Mouse (Mus musculus) forebrain, embryonic 13.5 days (tissue): ENCODE results near the gene Nom1. TPM values are rescaled to one million over a fixed set of nuclear protein-coding genes. Genes with fewer than 3 reads are reported as not detected.

Experiments used
- ATAC-seq: fragments of 200-750 bp; cut with Nextera tagmentation; 2 replicates; pipeline ENCODE4 v1.8.0; 2017
- H3K27ac ChIP-seq: fragments of 300-500 bp; sonication (generic); 2 replicates; pipeline ENCODE4 v1.5.1; 2015; ENCODE audit warnings: inconsistent platforms, mild to moderate bottlenecking, moderate library complexity
- H3K27me3 ChIP-seq: fragments of 300-500 bp; sonication (generic); 2 replicates; pipeline ENCODE4 v1.6.1; 2015; ENCODE audit warnings: mild to moderate bottlenecking, inconsistent platforms
- H3K36me3 ChIP-seq: fragments of 300-500 bp; sonication (generic); 2 replicates; pipeline ENCODE4 v1.6.1; 2015; ENCODE audit warnings: mild to moderate bottlenecking, inconsistent platforms; ENCODE audit not compliant: poor library complexity, severe bottlenecking
- H3K4me1 ChIP-seq: fragments of 300-500 bp; sonication (generic); 2 replicates; pipeline ENCODE4 v1.6.1; 2015; ENCODE audit warnings: inconsistent platforms
- H3K4me2 ChIP-seq: fragments of 300-500 bp; sonication (generic); 2 replicates; pipeline ENCODE4 v1.6.1; 2015; ENCODE audit warnings: inconsistent platforms, mild to moderate bottlenecking, moderate library complexity
- H3K4me3 ChIP-seq: fragments of 300-500 bp; sonication (generic); 2 replicates; pipeline ENCODE4 v1.5.1; 2015; ENCODE audit warnings: mild to moderate bottlenecking, inconsistent platforms
- H3K9ac ChIP-seq: fragments of 300-500 bp; sonication (generic); 2 replicates; pipeline ENCODE4 v1.6.1; 2015; ENCODE audit warnings: mild to moderate bottlenecking, inconsistent platforms
- H3K9me3 ChIP-seq: fragments of 300-500 bp; sonication (generic); replicated peaks from 2 replicates; pipeline ENCODE4 v1.6.1; 2016; ENCODE audit warnings: inconsistent platforms
- WGBS: fragments of 180-500 bp; shearing (Covaris S2); methylation state at CpG from one replicate; pipeline ENCODE4 v1.1.7; 2015; 5-methylcytosine and 5-hydroxymethylcytosine counted together
- polyA plus RNA-seq: library from polyadenylated mRNA; unstranded; fragments of >200 nt; fragmentation: Nextera tagmentation; extraction: Ambion mirVana; gene quantifications from 2 replicates; pipeline ENCODE4 v1.2.1, GENCODE M21; 2015

The Nom1 gene
- polyA plus RNA-seq, 1 experiment from 2014 or later, result 26.6 TPM

GRCm38 (mm10) chr5:29473551-29474245 is 39.2 kb downstream of the Nom1 start:
- WGBS, result 1% methylated on average over 35 of the region's 35 CpGs
- H3K27me3 ChIP-seq, result peaks cover 100% of the 10 kb centered on the region
- H3K9me3 ChIP-seq, result no peaks in the 10 kb centered on the region
- no peak overlapping the region for H3K4me2 ChIP-seq
- no peak overlapping the region for H3K27ac ChIP-seq
- H3K36me3 ChIP-seq, result no peaks in the 10 kb centered on the region
- ATAC-seq, result no peak
- no peak overlapping the region for H3K4me3 ChIP-seq
- H3K9ac ChIP-seq, result no peak overlapping the region
- peaks cover 23% of the 10 kb centered on the region for H3K4me1 ChIP-seq

DNA sequence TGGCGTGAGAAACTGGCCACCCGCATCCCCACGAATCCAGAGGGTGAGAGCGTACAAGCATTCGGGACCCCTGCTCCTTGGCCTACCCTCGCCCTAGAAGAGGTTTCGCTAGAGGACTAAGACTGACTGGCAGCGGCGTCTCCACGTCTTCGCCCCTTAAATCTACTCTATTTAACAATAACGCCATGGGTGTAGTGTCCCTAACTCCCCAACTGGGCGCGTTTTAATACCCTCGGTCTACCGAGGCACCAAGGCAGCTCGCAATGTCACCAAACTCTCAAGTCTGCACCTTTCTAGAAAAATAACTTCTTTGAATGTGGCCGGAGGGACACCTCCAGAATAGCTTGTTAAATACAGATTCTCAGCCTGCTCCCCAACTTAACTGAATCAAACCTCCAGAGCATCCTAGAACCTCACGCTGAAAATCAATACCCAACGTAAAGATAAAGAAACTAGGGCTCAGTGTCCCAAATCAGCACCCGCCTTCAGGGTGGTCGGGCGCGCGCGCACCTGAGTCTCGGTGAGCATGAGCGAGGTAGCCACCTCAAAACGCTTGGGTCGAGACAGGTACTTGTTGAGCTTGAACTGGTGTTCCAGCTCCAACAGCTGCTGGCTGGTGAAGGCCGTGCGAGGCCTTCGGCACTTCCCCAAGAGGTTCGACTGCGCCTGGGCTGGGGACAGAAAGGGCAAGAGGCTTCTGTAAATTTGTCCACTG is 39.9 kb downstream of the Nom1 start:
- Histone ChIP-seq H3K4me2 (no peak overlapping the region), H3K36me3 (no peaks in the 10 kb centered on the region), H3K4me3 (no peak overlapping the region), H3K27me3 (peaks cover 100% of the 10 kb centered on the region), H3K27ac (no peak overlapping the region), H3K9me3 (no peaks in the 10 kb centered on the region), H3K9ac (no peak overlapping the region), H3K4me1 (peaks cover 24% of the 10 kb centered on the region)
- ATAC-seq, result no peak
- 2% methylated on average over 35 of the region's 35 CpGs for WGBS

DNA sequence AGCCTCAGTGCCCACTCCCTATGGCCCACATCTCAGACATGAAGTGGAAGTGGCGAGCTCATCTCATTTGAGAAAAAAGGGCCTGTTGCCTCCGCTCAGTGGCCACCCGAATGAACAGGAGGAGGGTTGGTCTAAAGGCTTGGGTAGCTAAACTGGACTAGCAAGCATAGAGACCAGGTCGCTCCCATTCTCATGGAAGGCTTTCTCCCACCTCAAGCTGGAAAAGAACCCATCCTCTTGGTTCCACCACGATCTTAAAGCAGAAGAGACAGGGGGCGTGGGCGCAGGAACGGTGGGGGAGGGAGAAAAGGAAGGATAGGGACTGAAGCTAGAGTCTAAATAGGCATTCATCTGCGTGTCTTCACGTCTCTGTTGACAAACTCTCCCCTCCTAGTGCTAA is 40.6 kb downstream of the Nom1 start:
- Histone ChIP-seq H3K4me3 (no peak overlapping the region), H3K27ac (no peak overlapping the region), H3K4me1 (peaks cover 24% of the 10 kb centered on the region), H3K9me3 (no peaks in the 10 kb centered on the region), H3K36me3 (no peaks in the 10 kb centered on the region), H3K27me3 (peaks cover 100% of the 10 kb centered on the region), H3K9ac (no peak overlapping the region), H3K4me2 (no peak overlapping the region)
- ATAC-seq, result no peak
- 3% methylated on average over 10 of the region's 10 CpGs for WGBS

- no peak overlapping the region for H3K4me2 ChIP-seq
- H3K27ac ChIP-seq, result no peak overlapping the region
- peaks cover 24% of the 10 kb centered on the region for H3K4me1 ChIP-seq
- H3K27me3 ChIP-seq, result peaks cover 100% of the 10 kb centered on the region
- no peaks in the 10 kb centered on the region for H3K36me3 ChIP-seq
- H3K9ac ChIP-seq, result no peak overlapping the region
- H3K4me3 ChIP-seq, result no peak overlapping the region
- 0% methylated on average over 5 of the region's 5 CpGs for WGBS
- no peak for ATAC-seq
- H3K9me3 ChIP-seq, result no peaks in the 10 kb centered on the region
Measured at GRCm38 (mm10) chr5:29475556-29475955, 41.1 kb downstream of the Nom1 start.

DNA sequence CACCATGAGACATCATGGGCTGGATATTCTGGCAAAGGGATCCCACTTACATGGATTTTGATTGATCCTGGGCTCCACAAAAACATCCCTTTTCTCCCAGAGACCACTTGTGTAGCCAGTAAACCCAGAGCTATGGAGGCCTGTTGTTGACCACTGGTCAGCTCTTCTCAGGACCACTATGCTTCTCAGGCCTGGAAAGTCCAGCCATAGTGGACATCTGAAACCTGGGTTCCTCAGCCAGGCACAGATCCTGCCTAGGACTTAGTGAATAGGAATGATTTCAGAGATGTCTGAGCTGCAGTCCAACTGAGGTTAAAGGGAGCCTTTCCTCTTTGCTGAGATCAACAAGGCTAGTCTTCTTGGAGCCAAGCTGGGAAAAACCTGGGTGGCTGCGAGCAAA is 41.6 kb downstream of the Nom1 start:
- Histone ChIP-seq H3K4me3 (no peak overlapping the region), H3K27me3 (peaks cover 100% of the 10 kb centered on the region), H3K9me3 (no peaks in the 10 kb centered on the region), H3K4me2 (no peak overlapping the region), H3K4me1 (peaks cover 24% of the 10 kb centered on the region), H3K9ac (no peak overlapping the region), H3K27ac (no peak overlapping the region), H3K36me3 (no peaks in the 10 kb centered on the region)
- WGBS, result 0% methylated on average over 1 of the region's 1 CpGs
- ATAC-seq, result no peak

DNA sequence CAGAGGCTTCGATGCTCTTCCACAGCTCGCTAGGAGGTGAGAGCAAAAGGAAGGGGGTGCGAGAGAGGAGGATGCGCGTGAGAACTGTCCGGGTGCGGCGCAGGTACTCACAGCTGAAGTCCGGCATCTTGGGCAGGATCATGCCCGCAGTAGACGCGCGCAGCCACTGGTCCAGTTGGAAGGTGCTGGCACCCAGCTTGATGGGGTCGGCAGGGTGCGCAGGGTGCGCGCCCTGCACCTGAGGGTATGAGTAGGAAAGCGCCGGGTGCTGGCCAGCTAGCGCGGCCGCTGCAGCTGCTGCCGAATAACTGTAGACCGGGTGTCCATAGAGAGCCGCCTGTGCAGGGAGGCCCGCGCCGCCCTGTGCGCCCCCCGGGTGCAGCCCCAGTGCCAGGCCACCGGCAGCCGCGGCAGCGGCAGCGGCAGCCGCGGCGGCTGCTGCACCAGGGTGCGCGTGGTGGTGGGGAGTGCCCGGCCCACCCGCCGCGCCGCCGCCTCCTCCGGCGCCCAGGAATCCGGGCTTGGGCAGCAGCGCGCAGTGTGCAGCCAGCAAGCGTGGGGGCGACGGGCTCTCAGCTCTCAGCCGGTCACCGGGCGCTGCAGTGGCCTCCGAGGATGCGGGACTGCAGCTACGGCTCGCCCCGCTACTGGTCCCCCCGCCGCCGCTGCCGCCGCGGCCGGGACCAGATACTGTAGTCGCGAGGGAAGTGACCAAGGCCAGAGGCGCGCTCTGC is 43.2 kb downstream of the Nom1 start:
- Histone ChIP-seq H3K4me3 (peak overlapping the region; percentile 32), H3K4me2 (peak overlapping the region; percentile 56), H3K36me3 (no peaks in the 10 kb centered on the region), H3K27ac (no peak overlapping the region), H3K9ac (peak overlapping the region; percentile 45; the same call in 1 of the 2 replicates), H3K4me1 (peaks cover 24% of the 10 kb centered on the region), H3K27me3 (peaks cover 100% of the 10 kb centered on the region), H3K9me3 (no peaks in the 10 kb centered on the region)
- WGBS, result 2% methylated on average over 55 of the region's 73 CpGs
- ATAC-seq, result no peak

GRCm38 (mm10) chr5:29478208-29479197 is 44.0 kb downstream of the Nom1 start, which contains the start of gene Mnx1:
Mnx1 (minus strand) TSS chr5:29478470.
- H3K9me3 ChIP-seq, result no peaks in the 10 kb centered on the region
- WGBS, result under 1% methylated on average over 65 of the region's 65 CpGs
- no peaks in the 10 kb centered on the region for H3K36me3 ChIP-seq
- peaks cover 100% of the 10 kb centered on the region for H3K27me3 ChIP-seq
- peak within 1 kb of the TSS; percentile 45; the same call in 1 of the 2 replicates for H3K9ac ChIP-seq
- peak; percentile 41 for ATAC-seq
- peaks cover 24% of the 10 kb centered on the region for H3K4me1 ChIP-seq
- H3K4me2 ChIP-seq, result peak within 1 kb of the TSS; percentile 56
- no peak within 1 kb of the TSS for H3K27ac ChIP-seq
- peak within 1 kb of the TSS; percentile 32 for H3K4me3 ChIP-seq

GRCm38 (mm10) chr5:29479198-29479593 is 44.7 kb downstream of the Nom1 start:
- H3K36me3 ChIP-seq, result no peaks in the 10 kb centered on the region
- H3K27me3 ChIP-seq, result peaks cover 100% of the 10 kb centered on the region
- no peaks in the 10 kb centered on the region for H3K9me3 ChIP-seq
- H3K4me2 ChIP-seq, result no peak overlapping the region
- WGBS, result under 1% methylated on average over 14 of the region's 14 CpGs
- no peak overlapping the region for H3K4me3 ChIP-seq
- no peak for ATAC-seq
- H3K4me1 ChIP-seq, result peaks cover 24% of the 10 kb centered on the region
- no peak overlapping the region for H3K9ac ChIP-seq
- H3K27ac ChIP-seq, result no peak overlapping the region

DNA sequence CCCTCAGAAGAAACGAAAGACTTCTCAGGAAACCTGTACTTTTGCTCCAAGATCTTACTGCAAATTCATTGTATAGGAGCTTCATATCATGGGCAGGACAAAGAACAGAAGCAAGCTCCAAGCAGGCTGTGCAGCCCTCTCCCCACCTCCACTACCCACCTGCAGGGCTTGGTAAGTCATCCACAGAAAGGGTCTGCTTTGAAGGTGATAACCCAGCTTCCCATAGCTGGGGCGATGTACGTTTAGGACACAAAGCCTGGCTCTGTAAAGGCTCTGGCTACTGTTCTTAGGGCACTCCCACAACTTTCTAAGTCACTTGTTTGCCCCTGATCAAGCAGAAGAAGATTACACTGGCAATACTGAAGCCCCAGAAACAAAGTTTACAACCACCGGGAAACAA is 49.3 kb downstream of the Nom1 start:
- Histone ChIP-seq H3K4me1 (peaks cover 7% of the 10 kb centered on the region), H3K27me3 (peaks cover 98% of the 10 kb centered on the region), H3K36me3 (no peaks in the 10 kb centered on the region), H3K9ac (no peak overlapping the region), H3K9me3 (no peaks in the 10 kb centered on the region), H3K4me3 (no peak overlapping the region), H3K27ac (no peak overlapping the region), H3K4me2 (no peak overlapping the region)
- ATAC-seq, result no peak
- WGBS, result 7% methylated on average over 4 of the region's 4 CpGs

DNA sequence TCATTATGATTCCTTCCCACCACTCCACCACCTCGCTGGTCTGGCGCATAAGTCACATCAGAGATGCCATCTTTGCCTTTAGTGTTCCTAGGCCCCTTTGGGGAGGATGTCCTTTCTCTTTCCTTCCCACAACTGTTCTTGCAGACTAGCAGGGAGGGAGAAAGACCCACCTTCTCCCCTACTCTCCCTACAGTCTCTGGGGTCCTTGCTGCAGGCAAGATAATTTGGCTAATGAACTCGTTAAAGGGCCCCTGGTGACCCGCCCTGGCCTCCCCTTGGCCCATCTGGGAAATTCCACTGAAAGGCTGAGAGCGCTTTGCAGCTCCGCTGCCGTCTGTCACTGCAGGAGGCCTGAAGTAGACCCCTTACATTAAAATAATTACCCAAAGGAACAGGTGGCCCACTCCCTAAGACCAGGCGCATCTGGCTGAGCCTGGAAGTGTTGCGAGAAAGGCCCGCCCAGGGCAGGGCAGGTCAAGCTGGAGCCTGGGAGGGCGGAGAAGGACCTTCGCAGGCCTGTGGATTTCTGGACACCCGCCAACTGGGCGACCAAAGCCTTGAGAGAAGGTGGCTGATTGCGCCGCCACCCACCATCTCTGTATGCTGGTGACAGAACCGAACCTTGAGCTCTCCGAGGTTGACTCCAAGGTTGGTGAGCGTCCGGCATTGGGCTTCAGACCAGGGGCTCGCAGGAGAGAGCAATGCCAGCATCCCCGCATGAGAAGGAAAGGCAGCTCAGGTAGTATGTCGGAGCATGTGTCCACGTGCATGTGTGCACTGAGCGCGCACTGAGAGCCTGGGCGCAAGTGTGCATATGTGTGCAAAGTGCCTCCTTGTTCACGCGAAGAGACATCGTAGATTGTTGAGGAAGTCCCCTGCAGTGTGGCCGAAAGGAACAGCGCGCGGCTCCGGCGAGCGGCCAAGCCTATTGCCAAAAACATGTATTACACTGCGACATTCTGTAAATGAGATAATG is 50.8 kb downstream of the Nom1 start:
- Histone ChIP-seq H3K9me3 (no peaks in the 10 kb centered on the region), H3K27me3 (peaks cover 98% of the 10 kb centered on the region), H3K27ac (no peak overlapping the region), H3K4me1 (peaks cover 7% of the 10 kb centered on the region), H3K4me2 (peak overlapping the region; percentile 7; the same call in 1 of the 2 replicates), H3K36me3 (no peaks in the 10 kb centered on the region), H3K4me3 (no peak overlapping the region), H3K9ac (no peak overlapping the region)
- no peak for ATAC-seq
- WGBS, result under 1% methylated on average over 38 of the region's 38 CpGs
